Mouse (Mus musculus) lung, embryonic 16.5 days (tissue): ENCODE data around the gene Slc2a2. TPM values are rescaled to one million over a fixed set of nuclear protein-coding genes. Genes with fewer than 3 reads are reported as not detected.

ENCODE experiments used
- ATAC-seq: fragments of 200-750 bp; cut with Nextera tagmentation; 2 replicates; pipeline ENCODE4 v1.8.0; 2017; ENCODE audit warnings: low read depth, mild to moderate bottlenecking, moderate library complexity
- H3K27ac ChIP-seq: fragments of 300-500 bp; sonication (generic); 2 replicates; pipeline ENCODE4 v1.5.1; 2014; ENCODE audit warnings: mild to moderate bottlenecking, control low read depth, low read length
- H3K27me3 ChIP-seq: fragments of 300-500 bp; sonication (generic); 2 replicates; pipeline ENCODE4 v1.6.1; 2014; ENCODE audit warnings: low read depth, low read length, mixed read lengths; ENCODE audit not compliant: control insufficient read depth, insufficient read depth
- H3K36me3 ChIP-seq: fragments of 300-500 bp; sonication (generic); 2 replicates; pipeline ENCODE4 v1.6.1; 2014; ENCODE audit warnings: low read length; ENCODE audit not compliant: control insufficient read depth, insufficient read depth
- H3K4me1 ChIP-seq: fragments of 300-500 bp; sonication (generic); replicated peaks from 2 replicates; pipeline ENCODE4 v1.6.1; 2014; ENCODE audit warnings: low read length, mixed read lengths; ENCODE audit not compliant: control insufficient read depth, insufficient read depth
- H3K4me2 ChIP-seq: fragments of 300-500 bp; sonication (generic); 2 replicates; pipeline ENCODE4 v1.6.1; 2014; ENCODE audit warnings: low read depth, low read length, control low read depth
- H3K4me3 ChIP-seq: fragments of 300-500 bp; sonication (generic); 2 replicates; pipeline ENCODE4 v1.5.1; 2014; ENCODE audit warnings: mild to moderate bottlenecking, low read length, control low read depth
- H3K9ac ChIP-seq: fragments of 300-500 bp; sonication (generic); 2 replicates; pipeline ENCODE4 v1.6.1; 2014; ENCODE audit warnings: low read length, control low read depth
- H3K9me3 ChIP-seq: fragments of 300-500 bp; sonication (generic); 2 replicates; pipeline ENCODE4 v1.6.1; 2016; ENCODE audit warnings: low read length; ENCODE audit not compliant: control insufficient read depth
- WGBS: fragments of 180-500 bp; shearing (Covaris S2); extraction: QIAGEN DNeasy Blood & Tissue Kit; methylation state at CpG from one replicate; pipeline ENCODE4 v1.1.7; 2014; 5-methylcytosine and 5-hydroxymethylcytosine counted together
- polyA plus RNA-seq: library from polyadenylated mRNA; unstranded; fragments of >200 nt; fragmentation: Nextera tagmentation; extraction: Ambion mirVana; gene quantifications from 2 replicates; pipeline ENCODE4 v1.2.1, GENCODE M21; 2015

Slc2a2 gene
- polyA plus RNA-seq, 1 experiment from 2014 or later = 0.28 TPM

DNA sequence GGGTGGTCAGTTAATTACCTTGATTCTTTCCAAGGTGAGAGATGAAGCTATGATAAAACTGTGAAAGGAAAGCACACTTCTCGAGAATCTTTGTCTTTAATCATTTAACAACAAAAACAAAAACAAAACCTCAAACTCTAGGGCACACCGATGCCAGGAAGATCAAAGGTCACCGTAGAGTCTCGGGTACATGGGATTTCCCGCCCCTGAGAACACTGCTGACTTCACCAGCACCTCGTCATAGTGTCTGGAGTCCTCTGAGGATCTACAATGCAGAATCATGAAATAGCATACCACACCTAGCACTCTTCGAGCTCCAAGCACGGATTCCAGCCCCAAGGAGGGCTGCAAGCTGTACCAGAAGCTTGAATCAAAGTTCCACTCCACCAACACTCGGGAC, 82.8 kb downstream of the Slc2a2 start:
- Histone ChIP-seq H3K36me3 (no peaks in the 10 kb centered on the region), H3K4me3 (peak overlapping the region; percentile 86), H3K4me1 (peaks cover 7% of the 10 kb centered on the region; the same call in 1 of the 2 replicates), H3K9me3 (no peaks in the 10 kb centered on the region), H3K27ac (no peak overlapping the region), H3K9ac (no peak overlapping the region), H3K27me3 (no peaks in the 10 kb centered on the region), H3K4me2 (peak overlapping the region; percentile 99)
- peak; percentile 8; the same call in 1 of the 2 replicates for ATAC-seq
- 74% methylated on average over 9 of the region's 9 CpGs for WGBS

Other genes starting within 250 kb of the Slc2a2 start
- gene Eif5a2, start 83.4 kb downstream of the Slc2a2 start, polyA plus RNA-seq = 9.3 and 9.7 TPM in 2 replicates
- 383 and 408 TPM in 2 replicates for gene Rpl22l1, start 107.5 kb downstream of the Slc2a2 start, polyA plus RNA-seq
- gene Gm1527, start 194.7 kb downstream of the Slc2a2 start, polyA plus RNA-seq = not detected in 2 replicates